Mouse (Mus musculus) intestine, embryonic 14.5 days (tissue): Measurements from ENCODE around the gene Phtf2. TPM values are rescaled to one million over a fixed set of nuclear protein-coding genes. Genes with fewer than 3 reads are reported as not detected.

Source experiments
- ATAC-seq: fragments of 200-750 bp; cut with Nextera tagmentation; replicated peaks from 2 replicates; pipeline ENCODE4 v1.8.0; 2017; ENCODE audit warnings: low read depth, moderate number of reproducible peaks, moderate TSS enrichment, moderate library complexity; ENCODE audit not compliant: low FRiP score, low TSS enrichment
- DNase-seq: peaks from one replicate; pipeline ENCODE4 v3.0.0-alpha.2; 2018; ENCODE audit warnings: low spot score
- H3K27ac ChIP-seq: fragments of 300-500 bp; sonication (generic); 2 replicates; pipeline ENCODE4 v1.5.1; 2014; ENCODE audit warnings: low read depth, mild to moderate bottlenecking, control low read depth
- H3K27me3 ChIP-seq: fragments of 300-500 bp; sonication (generic); replicated peaks from 2 replicates; pipeline ENCODE4 v1.6.1; 2014; ENCODE audit warnings: low read length, control low read depth; ENCODE audit not compliant: control insufficient read depth, insufficient read depth
- H3K36me3 ChIP-seq: fragments of 300-500 bp; sonication (generic); 2 replicates; pipeline ENCODE4 v1.6.1; 2014; ENCODE audit warnings: low read length, control low read depth; ENCODE audit not compliant: control insufficient read depth, insufficient read depth
- H3K4me1 ChIP-seq: fragments of 300-500 bp; sonication (generic); replicated peaks from 2 replicates; pipeline ENCODE4 v1.6.1; 2014; ENCODE audit warnings: low read length, control low read depth, mixed read lengths; ENCODE audit not compliant: control insufficient read depth, insufficient read depth
- H3K4me2 ChIP-seq: fragments of 300-500 bp; sonication (generic); 2 replicates; pipeline ENCODE4 v1.6.1; 2014; ENCODE audit warnings: low read length
- H3K4me3 ChIP-seq: fragments of 300-500 bp; sonication (generic); 2 replicates; pipeline ENCODE4 v1.5.1; 2014; ENCODE audit warnings: low read depth, low read length, control low read depth, mixed read lengths
- H3K9ac ChIP-seq: fragments of 300-500 bp; sonication (generic); 2 replicates; pipeline ENCODE4 v1.6.1; 2014; ENCODE audit warnings: mild to moderate bottlenecking, low read length
- H3K9me3 ChIP-seq: fragments of 300-500 bp; sonication (generic); 2 replicates; pipeline ENCODE4 v1.6.1; 2016; ENCODE audit warnings: low read length, control low read depth; ENCODE audit not compliant: control insufficient read depth
- WGBS: fragments of 180-500 bp; shearing (Covaris S2); extraction: QIAGEN DNeasy Blood & Tissue Kit; methylation state at CpG from one replicate; pipeline ENCODE4 v1.1.7; 2014; 5-methylcytosine and 5-hydroxymethylcytosine counted together
- polyA plus RNA-seq: library from polyadenylated mRNA; unstranded; fragments of >200 nt; fragmentation: Nextera tagmentation; extraction: Ambion mirVana; gene quantifications from 2 replicates; pipeline ENCODE4 v1.2.1, GENCODE M21; 2014

Phtf2 gene
- polyA plus RNA-seq, 1 experiment from 2014 or later = 11.4 TPM

DNA sequence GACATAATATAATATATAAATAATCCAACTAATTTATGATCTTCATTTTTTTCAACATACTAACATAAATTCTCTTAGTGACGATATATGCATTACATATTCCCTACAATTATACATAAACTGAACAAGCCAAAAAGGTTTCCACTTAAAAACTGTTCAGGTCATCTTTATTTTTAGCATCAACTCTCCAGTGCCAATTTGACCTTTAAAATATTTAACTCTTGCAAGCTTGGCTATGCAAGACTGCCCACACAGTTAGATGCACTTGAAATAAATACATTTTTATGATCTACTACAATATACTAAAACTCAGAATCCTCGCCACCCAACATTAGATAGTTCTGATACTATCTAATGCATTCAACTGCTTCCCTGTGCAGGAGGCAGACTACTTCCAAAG is 1.5 kb downstream of the Phtf2 start:
- H3K36me3 ChIP-seq = no peaks in the 10 kb centered on the region
- H3K9me3 ChIP-seq = no peaks in the 10 kb centered on the region
- ATAC-seq = no peak
- H3K4me3 ChIP-seq = peak overlapping the region; percentile 57
- H3K27me3 ChIP-seq = no peaks in the 10 kb centered on the region
- 62% methylated on average over 2 of the region's 2 CpGs for WGBS
- peak overlapping the region; percentile 68 for H3K4me2 ChIP-seq
- no peak overlapping the region for H3K27ac ChIP-seq
- no peak for DNase-seq
- H3K9ac ChIP-seq = peak overlapping the region; percentile 72; the same call in 1 of the 2 replicates
- peaks cover 14% of the 10 kb centered on the region; the same call in 1 of the 2 replicates for H3K4me1 ChIP-seq

DNA sequence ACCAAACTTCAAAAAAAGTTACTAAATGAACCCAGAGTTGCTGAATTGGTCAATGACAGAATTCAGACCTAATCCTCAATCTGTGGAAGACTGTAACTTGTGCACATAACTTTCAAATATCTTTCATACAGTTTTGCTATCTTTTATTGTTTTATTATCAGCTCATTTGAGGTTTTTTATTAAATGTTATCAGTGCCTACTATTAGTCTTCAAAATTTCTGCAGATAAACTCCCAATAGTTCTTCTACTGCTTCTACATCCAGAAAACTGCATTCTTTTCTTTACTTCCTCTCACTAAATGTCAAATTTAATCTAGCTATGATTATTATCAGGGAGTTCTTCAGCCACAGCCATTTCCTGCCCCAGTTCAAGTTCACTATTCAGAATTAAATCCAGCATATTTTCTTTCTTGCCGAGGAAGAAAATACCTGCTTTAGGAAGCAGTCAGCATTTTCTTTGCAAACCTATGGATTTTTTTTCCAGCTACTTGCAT is 4.9 kb downstream of the Phtf2 start:
- Histone ChIP-seq H3K27me3 (no peaks in the 10 kb centered on the region), H3K4me2 (no peak overlapping the region), H3K27ac (no peak overlapping the region), H3K9me3 (no peaks in the 10 kb centered on the region), H3K36me3 (no peaks in the 10 kb centered on the region), H3K9ac (no peak overlapping the region), H3K4me3 (no peak overlapping the region), H3K4me1 (peaks cover 3% of the 10 kb centered on the region; the same call in 1 of the 2 replicates)
- ATAC-seq (no peak), DNase-seq (no peak)
- WGBS = 49% methylated on average over 1 of the region's 1 CpGs

DNA sequence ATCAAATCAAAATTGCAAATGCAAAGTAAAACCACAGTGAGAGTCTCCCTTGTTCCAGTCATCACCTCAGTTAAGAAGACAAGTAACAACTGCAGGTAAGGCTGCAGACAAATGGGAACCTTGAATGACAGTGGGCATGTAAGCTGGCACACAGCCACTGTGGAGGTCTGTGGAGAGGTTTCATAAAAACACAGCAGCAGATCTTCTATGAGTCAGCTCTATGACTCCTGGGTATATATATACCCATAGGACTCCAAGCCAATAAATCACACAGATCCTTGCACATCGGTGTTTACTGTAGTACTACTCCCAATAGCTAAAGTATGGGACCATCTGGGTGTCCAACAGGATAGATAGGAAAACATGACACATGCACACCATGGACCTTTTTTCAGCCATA is 8.8 kb downstream of the Phtf2 start:
- no peak for DNase-seq
- no peaks in the 10 kb centered on the region for H3K4me1 ChIP-seq
- H3K27me3 ChIP-seq = no peaks in the 10 kb centered on the region
- H3K27ac ChIP-seq = no peak overlapping the region
- ATAC-seq = no peak
- no peaks in the 10 kb centered on the region for H3K36me3 ChIP-seq
- 0 out of 2 replicates have a peak, but pooled peaks cover 2% of the 10 kb centered on the region for H3K9me3 ChIP-seq
- 68% methylated on average over 1 of the region's 1 CpGs for WGBS
- H3K4me2 ChIP-seq = no peak overlapping the region
- no peak overlapping the region for H3K9ac ChIP-seq
- H3K4me3 ChIP-seq = no peak overlapping the region

DNA sequence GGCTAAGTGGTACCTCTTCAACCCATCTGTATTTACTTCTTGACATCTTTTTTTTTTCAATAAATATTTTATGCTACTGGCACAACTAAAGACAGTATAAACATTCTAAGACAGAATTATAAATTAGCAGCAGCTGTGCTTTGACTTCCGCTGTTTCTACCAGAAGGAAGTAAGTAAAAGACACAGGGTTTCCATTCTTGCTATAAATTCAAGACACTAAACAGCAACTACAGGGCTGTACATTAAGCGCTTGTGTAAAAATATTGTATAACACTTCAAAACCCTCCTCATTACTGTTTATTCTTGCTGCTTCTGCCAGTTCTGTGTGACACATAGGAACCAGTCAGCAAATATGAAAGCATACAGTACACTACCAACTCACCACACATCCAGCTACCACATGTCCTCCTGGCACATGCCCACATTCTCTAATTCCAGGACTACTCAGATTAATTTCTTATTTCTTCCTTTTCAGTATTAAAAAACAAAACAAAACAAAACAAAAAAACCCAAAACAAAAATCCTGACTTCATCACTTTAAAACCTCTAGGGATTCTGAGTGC is 16.6 kb downstream of the Phtf2 start:
- H3K9ac ChIP-seq = no peak overlapping the region
- no peak overlapping the region; the same call in 1 of the 2 replicates for H3K27ac ChIP-seq
- no peak overlapping the region for H3K4me2 ChIP-seq
- H3K9me3 ChIP-seq = no peaks in the 10 kb centered on the region
- peaks cover 11% of the 10 kb centered on the region; the same call in 1 of the 2 replicates for H3K4me1 ChIP-seq
- ATAC-seq = no peak
- no peak overlapping the region for H3K4me3 ChIP-seq
- no peak for DNase-seq
- no peaks in the 10 kb centered on the region for H3K36me3 ChIP-seq
- no peaks in the 10 kb centered on the region for H3K27me3 ChIP-seq
- 44% methylated on average over 2 of the region's 2 CpGs for WGBS

DNA sequence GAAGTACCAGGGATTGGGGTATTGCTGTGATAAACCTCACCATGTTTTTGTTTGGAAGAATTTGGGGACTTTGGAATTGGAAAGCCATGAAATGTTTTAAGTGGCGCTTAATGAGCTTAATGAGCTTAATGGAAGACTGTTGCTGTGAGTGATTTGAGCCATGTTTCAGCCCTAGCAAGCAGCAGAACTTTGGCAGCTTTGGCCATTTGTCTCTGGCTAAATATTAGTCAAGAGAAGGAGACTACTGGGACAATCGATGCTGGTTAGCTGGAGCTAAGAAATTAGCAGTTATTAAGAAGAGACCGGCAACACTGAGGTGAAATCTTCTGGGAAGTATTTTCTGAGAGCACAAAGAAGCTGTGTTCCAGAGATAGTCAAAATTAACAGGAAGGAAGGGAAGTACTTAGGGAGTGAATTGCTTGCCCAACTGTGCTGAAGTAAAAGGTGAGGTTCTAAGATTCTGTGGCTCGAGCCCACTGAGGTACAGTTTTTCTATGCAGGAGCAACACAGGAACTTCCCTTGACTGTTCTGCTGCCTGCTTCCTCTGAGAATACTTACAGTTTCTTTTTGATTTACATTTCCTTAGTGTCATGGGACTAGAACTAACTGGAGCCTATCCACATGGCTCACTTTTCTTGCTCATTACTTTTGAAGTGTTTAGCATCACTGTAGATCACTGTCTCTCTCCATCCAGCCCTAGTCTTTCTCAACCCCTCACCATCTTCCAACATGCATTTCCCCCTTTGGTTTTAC is 17.5 kb downstream of the Phtf2 start:
- H3K9ac ChIP-seq = no peak overlapping the region
- no peak overlapping the region for H3K4me3 ChIP-seq
- H3K27me3 ChIP-seq = no peaks in the 10 kb centered on the region
- no peak overlapping the region for H3K27ac ChIP-seq
- 66% methylated on average over 4 of the region's 4 CpGs for WGBS
- no peak overlapping the region for H3K4me2 ChIP-seq
- no peaks in the 10 kb centered on the region for H3K36me3 ChIP-seq
- H3K9me3 ChIP-seq = no peaks in the 10 kb centered on the region
- DNase-seq = no peak
- H3K4me1 ChIP-seq = peaks cover 11% of the 10 kb centered on the region; the same call in 1 of the 2 replicates
- ATAC-seq = no peak

DNA sequence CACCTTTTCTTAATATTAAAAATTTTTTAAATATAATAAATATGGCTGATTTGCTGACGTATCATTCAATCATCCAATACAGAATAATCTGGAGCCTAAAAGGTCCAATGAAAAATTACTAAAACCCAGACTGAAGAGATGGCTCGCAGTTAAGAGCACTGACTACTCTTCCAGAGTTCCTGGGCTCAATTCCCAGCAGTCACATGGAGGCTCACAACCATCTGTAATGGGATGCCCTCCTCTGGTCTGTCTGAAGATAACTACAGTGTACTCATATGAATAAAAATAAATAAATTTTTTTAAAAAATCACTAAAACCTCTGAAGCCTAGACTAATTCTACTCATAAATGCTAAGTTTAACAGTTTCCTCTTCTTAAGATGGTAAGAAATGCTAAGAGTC is 20.0 kb downstream of the Phtf2 start:
- 93% methylated on average over 2 of the region's 2 CpGs for WGBS
- Histone ChIP-seq H3K9me3 (no peaks in the 10 kb centered on the region), H3K36me3 (no peaks in the 10 kb centered on the region), H3K4me2 (no peak overlapping the region), H3K4me1 (peaks cover 11% of the 10 kb centered on the region; the same call in 1 of the 2 replicates), H3K27me3 (no peaks in the 10 kb centered on the region), H3K9ac (no peak overlapping the region), H3K4me3 (no peak overlapping the region), H3K27ac (no peak overlapping the region)
- no peak for DNase-seq
- no peak for ATAC-seq

DNA sequence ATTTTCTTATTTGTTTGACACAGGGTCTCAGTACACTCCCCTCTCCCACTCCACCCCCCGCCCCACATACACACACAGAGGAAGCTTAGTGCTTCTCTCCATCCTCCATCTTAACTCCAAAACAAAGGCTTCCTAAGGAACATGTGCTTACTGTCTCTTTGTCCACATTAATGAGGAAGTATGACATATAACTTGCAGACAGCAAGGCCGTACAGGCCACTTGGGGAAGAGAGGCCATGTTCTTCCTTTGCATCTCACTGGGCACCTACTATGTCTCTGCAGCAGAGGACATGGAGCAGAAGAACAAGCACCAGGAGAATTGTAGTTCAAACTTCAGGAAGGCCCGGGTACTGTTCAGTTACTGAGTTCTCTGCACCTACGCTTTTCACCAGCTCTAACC is 21.4 kb downstream of the Phtf2 start:
- peaks cover 5% of the 10 kb centered on the region; the same call in 1 of the 2 replicates for H3K4me1 ChIP-seq
- DNase-seq (no peak), ATAC-seq (no peak)
- H3K4me3 ChIP-seq = no peak overlapping the region
- no peaks in the 10 kb centered on the region for H3K9me3 ChIP-seq
- no peak overlapping the region for H3K9ac ChIP-seq
- no peaks in the 10 kb centered on the region for H3K36me3 ChIP-seq
- WGBS = 86% methylated on average over 4 of the region's 4 CpGs
- no peak overlapping the region for H3K4me2 ChIP-seq
- no peaks in the 10 kb centered on the region for H3K27me3 ChIP-seq
- H3K27ac ChIP-seq = no peak overlapping the region

DNA sequence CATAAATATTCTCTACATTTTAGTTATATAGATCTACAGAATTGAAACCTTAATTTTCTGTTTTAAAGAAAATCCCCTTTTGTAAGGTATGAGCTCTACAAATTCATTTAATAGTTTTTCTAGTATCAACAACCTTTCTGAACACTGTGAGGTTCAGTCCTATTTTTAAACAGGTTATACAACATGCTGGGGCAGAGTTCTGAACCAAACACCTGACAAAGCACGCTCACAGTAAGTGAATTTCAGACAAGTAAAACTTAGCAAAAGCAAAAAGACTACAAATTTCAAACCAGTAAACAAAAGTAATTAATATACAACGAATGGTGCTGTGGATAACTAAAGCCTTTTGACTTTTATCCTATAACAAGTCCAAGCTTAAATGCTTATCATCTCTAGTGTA is 23.5 kb downstream of the Phtf2 start:
- no peaks in the 10 kb centered on the region for H3K4me1 ChIP-seq
- ATAC-seq (no peak), DNase-seq (no peak)
- no peak overlapping the region for H3K27ac ChIP-seq
- H3K36me3 ChIP-seq = no peaks in the 10 kb centered on the region
- H3K4me3 ChIP-seq = no peak overlapping the region
- H3K4me2 ChIP-seq = no peak overlapping the region
- H3K9me3 ChIP-seq = no peaks in the 10 kb centered on the region
- H3K9ac ChIP-seq = no peak overlapping the region
- H3K27me3 ChIP-seq = no peaks in the 10 kb centered on the region
- WGBS = 91% methylated on average over 2 of the region's 2 CpGs
